Mouse (Mus musculus): ENCODE data around the gene Eif4e.
"Not testable (repeated sequence)": the region's sequence is repeated elsewhere in the genome, so short reads cannot be mapped to it uniquely, and the experiment has no call there.

Gene Eif4e

DNA sequence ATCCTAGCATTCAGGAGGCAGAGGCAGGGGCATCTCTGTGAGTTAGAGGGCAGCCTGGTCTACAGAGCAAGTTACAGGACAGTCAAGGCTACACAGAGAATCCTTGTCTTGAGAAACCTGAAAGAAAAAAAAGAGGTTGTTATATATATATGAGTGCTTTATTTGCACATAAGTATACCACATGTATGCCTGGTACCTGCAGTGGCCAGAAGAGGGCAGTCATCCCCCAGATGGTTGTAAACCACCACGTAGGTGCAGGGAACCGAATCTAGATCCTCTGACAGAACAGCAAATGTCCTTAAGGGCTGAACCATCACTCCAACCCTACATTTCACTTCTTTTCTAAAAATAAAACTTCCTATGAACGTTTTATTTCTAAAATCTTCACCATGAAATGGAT is 8.1 kb upstream of the Eif4e start:
- DNase-seq (ENCODE audit: low spot score): no peak

DNA sequence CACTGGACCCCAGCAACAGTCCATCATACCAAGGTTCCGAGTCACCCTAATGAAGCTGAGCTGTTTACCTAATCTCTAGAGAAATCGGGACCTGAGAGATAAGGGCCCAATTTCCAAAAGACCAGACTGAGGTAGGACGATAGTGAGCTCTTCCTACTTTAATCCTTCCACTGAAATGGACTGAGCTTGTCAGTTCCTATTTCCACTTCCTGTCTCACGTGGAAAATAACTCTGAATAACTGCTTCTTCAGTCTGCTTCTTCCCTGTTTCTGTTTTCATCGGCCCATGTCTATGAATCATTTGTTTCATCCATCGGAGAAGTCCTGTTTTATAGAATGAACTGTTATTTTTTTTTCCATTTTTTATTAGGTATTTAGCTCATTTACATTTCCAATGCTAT is 6.8 kb upstream of the Eif4e start:
- no peak for DNase-seq (ENCODE audit: low spot score)

- no peak for DNase-seq (ENCODE audit: low spot score)
These were observed 2.0 kb upstream of the Eif4e start for GRCm38 (mm10) chr3:138523956-138524355.

DNA sequence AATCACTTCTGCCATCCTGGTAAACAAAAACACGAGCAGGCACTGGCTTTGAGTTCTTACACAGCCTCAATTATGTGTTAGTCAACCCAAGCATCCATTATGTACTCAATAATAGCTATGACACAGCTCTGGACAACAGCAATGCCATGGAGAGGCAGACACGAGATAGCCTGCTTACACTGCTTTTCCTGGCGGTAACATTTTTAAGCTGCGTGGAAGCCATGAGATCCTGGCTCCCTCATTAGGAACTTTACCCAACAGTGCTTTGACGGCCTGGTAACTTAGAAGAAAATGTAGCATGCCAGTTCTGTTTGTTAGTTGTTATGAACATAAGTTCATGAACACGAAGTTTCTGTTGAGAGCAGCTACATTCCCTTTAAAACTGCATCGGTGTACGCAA is 485 bp upstream of the Eif4e start:
- no peak for DNase-seq (ENCODE audit: low spot score)

DNA sequence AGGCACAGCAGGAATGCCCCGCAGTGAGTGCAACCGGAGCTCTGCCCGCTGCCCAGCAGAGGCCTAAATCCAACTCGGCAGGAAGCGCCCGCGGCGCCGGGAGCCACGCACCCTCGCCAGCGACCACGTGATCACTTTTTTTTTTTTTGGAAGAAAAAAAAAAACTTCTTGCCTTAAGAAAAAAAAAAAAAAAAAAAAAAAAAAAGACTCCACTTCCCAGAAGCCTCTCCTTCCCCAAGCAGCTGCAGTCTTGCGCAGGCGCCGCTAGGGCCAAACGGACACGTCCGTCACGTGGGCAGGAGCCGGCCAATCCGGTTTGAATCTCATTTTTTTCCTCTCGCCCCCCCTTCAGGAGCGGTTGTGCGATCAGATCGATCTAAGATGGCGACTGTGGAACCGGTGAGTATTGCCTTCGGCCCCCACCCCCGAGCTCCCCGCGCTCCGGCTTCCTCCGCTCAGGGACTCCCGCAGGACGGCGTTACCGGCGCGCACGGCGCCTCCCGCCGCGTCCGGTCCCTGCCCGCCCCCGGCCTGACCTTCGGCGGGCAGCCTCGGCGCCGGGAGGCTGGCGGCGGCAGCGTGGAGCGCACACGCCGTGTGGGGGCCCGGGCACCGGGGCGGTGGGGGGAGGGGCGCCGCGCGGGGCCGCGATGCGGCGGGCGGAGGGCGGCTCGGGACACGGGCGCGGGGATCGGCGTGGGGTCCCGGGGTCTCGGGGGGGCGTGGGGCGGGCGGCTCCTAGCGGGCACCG is 1.1 kb downstream of the Eif4e start:
- DNase-seq (ENCODE audit: low spot score): peak; percentile 98

GRCm38 (mm10) chr3:138527667-138528231 is 1.8 kb downstream of the Eif4e start:
- peak; percentile 92 for DNase-seq (ENCODE audit: low spot score)

- no peak for DNase-seq (ENCODE audit: low spot score)
These were observed 2.3 kb downstream of the Eif4e start for GRCm38 (mm10) chr3:138528265-138528664.

- DNase-seq (ENCODE audit: low spot score): no peak
These were observed 4.8 kb downstream of the Eif4e start for GRCm38 (mm10) chr3:138530578-138531478.

- DNase-seq (ENCODE audit: low spot score): peak; percentile 12
These were observed 5.7 kb downstream of the Eif4e start for GRCm38 (mm10) chr3:138531479-138532181.

DNA sequence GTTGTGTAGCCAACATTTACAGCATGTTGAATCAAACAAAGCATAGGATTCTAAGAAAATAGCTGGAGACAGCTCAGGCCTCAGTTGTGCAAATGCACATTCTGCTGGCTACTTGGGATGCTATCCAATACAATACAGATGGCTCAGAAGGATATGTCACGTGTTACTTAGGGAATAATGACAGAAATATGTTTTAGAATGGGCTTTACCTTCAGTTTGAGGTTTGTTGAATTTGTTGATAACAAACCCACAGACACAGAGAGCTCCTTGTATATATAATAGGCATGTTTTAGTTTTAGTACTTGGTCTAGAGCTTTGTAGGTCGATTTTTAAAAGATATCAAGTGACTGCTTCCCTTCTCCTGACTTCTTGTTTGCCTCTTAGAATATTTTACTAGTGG is 6.8 kb downstream of the Eif4e start:
- no peak for DNase-seq (ENCODE audit: low spot score)

GRCm38 (mm10) chr3:138536031-138536430 is 10.1 kb downstream of the Eif4e start:
- no peak for DNase-seq (ENCODE audit: low spot score)

GRCm38 (mm10) chr3:138542621-138543020 is 16.6 kb downstream of the Eif4e start:
- no peak for DNase-seq (ENCODE audit: low spot score)

- no peak for DNase-seq (ENCODE audit: low spot score)
These were observed 18.1 kb downstream of the Eif4e start for GRCm38 (mm10) chr3:138544117-138544516.

DNA sequence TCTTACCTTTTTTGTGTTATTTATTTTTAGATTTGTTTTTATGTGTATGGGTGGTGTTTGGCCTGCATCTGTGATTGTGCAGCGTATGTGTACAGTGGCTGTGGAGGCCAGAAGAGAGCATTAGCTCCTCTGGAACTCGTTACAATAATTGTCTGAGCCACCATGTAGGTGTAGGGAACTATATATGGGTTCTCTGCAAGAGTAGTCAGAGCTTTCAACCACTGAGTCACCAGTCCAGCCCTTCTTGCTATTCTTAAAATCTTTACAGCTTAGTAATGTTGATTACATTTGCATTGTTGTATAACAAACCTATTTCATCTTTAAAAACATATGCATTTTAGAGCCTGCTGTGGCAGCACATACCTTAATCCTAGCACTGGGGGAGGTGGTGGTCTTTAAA is 20.7 kb downstream of the Eif4e start:
- DNase-seq (ENCODE audit: low spot score): no peak

DNA sequence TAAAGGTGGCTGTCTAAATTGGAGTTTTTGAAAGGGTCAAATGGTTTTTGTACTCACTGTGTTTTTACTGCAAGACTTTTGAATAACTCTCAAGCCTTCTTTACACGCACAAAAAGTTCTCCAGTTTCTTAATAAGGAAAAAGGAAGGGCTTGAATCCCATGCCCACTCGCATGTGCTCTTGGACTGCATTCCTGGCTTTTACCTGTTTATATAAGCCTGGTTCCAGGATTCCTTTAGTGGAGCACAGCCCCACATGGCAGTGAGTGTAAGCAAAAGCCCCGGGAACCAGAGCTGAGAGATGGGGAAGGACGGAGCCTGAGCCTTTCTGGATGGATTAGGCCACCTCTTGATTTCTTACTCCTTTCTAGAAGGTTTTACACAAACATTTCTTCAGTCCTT is 23.1 kb downstream of the Eif4e start:
- DNase-seq (ENCODE audit: low spot score): no peak

GRCm38 (mm10) chr3:138550336-138551123 is 24.6 kb downstream of the Eif4e start:
- DNase-seq (ENCODE audit: low spot score): no peak

DNA sequence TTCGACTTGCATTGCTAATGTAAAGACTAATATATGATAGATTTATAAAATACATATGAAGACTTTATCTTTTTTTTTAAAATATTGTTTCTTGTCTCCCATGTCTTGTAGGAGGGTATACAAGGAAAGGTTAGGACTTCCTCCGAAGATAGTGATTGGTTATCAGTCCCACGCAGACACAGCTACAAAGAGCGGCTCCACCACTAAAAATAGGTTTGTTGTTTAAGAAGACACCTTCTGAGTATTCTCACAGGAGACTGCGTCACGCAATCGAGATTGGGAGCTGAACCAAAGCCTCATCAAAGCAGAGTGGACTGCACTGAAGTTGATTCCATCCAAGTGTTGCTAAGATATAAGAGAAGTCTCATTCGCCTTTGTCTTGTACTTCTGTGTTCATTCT is 29.3 kb downstream of the Eif4e start:
- DNase-seq (ENCODE audit: low spot score): not testable (repeated sequence)

- peak; percentile 39 for DNase-seq (ENCODE audit: low spot score)
These were observed 32.5 kb downstream of the Eif4e start for GRCm38 (mm10) chr3:138558529-138558928.

GRCm38 (mm10) chr3:138560242-138560641 is 34.3 kb downstream of the Eif4e start:
- no peak for DNase-seq (ENCODE audit: low spot score)

- no peak for DNase-seq (ENCODE audit: low spot score)
These were observed 34.9 kb downstream of the Eif4e start for GRCm38 (mm10) chr3:138560886-138561285.

DNA sequence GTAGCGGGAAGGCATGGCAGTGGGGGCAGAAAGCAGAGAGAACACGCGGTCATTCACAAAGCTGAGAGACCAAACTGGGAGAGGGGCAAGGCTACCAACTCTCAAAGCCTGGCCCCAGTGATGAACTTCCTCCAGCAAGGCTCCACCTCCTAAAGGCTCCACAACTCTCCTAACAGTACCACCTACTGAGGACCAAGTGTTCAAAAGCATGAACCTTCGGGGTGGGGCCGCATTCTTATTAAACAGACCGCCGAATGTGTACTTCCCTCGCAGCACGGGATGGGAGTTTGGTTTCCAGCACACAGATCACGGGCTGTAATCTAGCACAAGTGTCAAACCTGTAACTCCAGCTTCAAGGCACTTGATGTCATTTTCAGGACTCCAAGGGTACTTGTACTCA is 52.9 kb downstream of the Eif4e start:
- no peak for DNase-seq (ENCODE audit: low spot score)
